Mouse (Mus musculus) kidney, adult 2 months (tissue): Measurements from ENCODE around the gene Cers2. TPM values are rescaled to one million over a fixed set of nuclear protein-coding genes. Genes with fewer than 3 reads are reported as not detected.

Source experiments
- DNase-seq: peaks from one replicate; pipeline ENCODE4 v3.0.0; 2021
- H3K27ac ChIP-seq: fragments of 200-500 bp; 2 replicates; pipeline ENCODE4 v1.5.1; 2012; ENCODE audit warnings: low read depth, low read length, control low read depth, inconsistent platforms; ENCODE audit not compliant: insufficient read depth
- H3K27me3 ChIP-seq: fragments of 200-500 bp; replicated peaks from 2 replicates; pipeline ENCODE4 v1.6.1; 2012; ENCODE audit warnings: mild to moderate bottlenecking, moderate library complexity, low read length, inconsistent platforms; ENCODE audit not compliant: control insufficient read depth, insufficient read depth
- H3K36me3 ChIP-seq: fragments of 200-500 bp; 2 replicates; pipeline ENCODE4 v1.6.1; 2012; ENCODE audit warnings: mild to moderate bottlenecking, moderate library complexity, low read length, inconsistent platforms; ENCODE audit not compliant: control insufficient read depth, insufficient read depth
- H3K4me1 ChIP-seq: fragments of 200-500 bp; 2 replicates; pipeline ENCODE4 v1.6.1; 2011; ENCODE audit warnings: low read length; ENCODE audit not compliant: control insufficient read depth, insufficient read depth
- H3K4me3 ChIP-seq: fragments of 200-500 bp; 2 replicates; pipeline ENCODE4 v1.5.1; 2011; ENCODE audit warnings: mild to moderate bottlenecking, low read depth, low read length, control low read depth; ENCODE audit not compliant: insufficient read depth
- CTCF ChIP-seq: fragments of 200-500 bp; conservative IDR thresholded peaks from 2 replicates; pipeline ENCODE4 v1.5.1; 2011; ENCODE audit warnings: low read depth, mild to moderate bottlenecking, control low read depth, low read length, moderate library complexity, mixed read lengths; ENCODE audit not compliant: insufficient read depth, insufficient read length
- POLR2A ChIP-seq: fragments of 200-500 bp; IDR thresholded peaks from one replicate; pipeline ENCODE4 v1.6.1; 2011; ENCODE audit warnings: low read depth, low read length, control low read depth
- WGBS: fragments of 180-500 bp; shearing (Covaris S2); methylation state at CpG from one replicate; pipeline ENCODE4 v1.1.7; 2018; 5-methylcytosine and 5-hydroxymethylcytosine counted together
- polyA plus RNA-seq: library from polyadenylated mRNA; depleted of rRNA; stranded (reverse); fragments of >200 nt; gene quantifications from 2 replicates; pipeline ENCODE4 v1.2.3, GENCODE M21; 2012

Gene Cers2
- polyA plus RNA-seq, 1 experiment: 173 TPM

DNA sequence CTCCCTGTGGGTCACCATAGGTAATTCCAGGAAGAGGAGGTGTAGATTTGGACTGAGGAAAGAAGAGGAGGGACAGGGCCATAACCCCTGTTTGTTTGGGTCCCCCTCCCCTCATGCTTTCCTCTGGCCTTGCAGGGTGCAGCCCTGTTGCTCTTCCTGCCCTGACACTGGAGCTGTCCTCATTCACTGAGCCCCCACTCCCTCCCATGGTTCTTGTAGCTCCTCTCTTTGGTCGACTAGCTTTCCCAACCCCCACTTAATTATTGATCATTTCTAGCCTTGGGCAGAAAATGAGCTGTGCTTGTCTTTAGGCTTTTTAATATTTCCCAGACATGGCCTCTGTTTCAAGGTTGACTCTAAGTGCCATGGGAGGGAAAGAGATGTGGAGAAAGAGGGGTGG is 30.5 kb upstream of the Cers2 start:
- TF ChIP-seq CTCF: no peak
- no peak for TF ChIP-seq POLR2A
- DNase-seq: no peak
- Histone ChIP-seq H3K4me3 (peak overlapping the region; percentile 74), H3K36me3 (peaks cover 6% of the 10 kb centered on the region; the same call in 1 of the 2 replicates), H3K27ac (peak overlapping the region; percentile 87), H3K4me1 (peaks cover 40% of the 10 kb centered on the region), H3K27me3 (no peaks in the 10 kb centered on the region)
- 7% methylated on average over 1 of the region's 1 CpGs for WGBS

DNA sequence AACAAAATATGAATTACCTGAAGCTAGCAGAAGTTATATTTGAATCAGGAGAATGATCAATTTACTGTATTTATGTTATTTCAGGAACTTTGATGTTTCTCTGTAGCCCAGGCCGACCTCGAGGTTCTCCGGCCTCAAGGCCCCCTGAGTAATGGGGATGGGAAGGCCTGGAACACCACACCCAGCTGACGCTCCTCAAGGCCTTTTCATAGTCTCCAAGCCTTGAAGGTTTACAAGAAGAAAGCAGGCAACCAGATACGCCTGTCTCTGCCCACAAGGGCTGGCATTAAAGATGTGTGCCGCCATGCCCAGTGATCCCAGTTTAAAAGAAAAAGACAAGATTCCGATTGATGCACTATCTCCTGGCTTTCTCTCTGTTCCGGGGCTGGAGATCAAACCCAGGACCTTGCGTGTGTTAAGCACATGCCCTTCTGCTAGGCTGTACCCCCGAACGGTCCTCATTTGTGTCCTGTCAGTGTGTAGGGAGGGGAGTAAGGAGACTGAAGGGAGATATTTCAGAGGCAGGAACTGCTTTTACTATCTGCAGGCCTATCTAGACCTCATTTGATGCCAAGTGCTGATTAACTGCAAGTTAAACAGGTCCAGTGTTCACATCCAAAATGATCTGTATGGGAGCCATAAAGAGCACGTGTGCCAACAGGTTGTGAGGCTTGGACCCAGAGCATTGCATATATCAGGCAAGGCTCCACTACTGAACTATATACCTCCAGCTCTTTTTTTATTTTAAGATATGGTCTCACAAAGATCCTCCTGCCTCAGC is 29.9 kb upstream of the Cers2 start:
- no peak for DNase-seq
- Histone ChIP-seq H3K27me3 (no peaks in the 10 kb centered on the region), H3K4me3 (peak overlapping the region; percentile 74), H3K36me3 (peaks cover 6% of the 10 kb centered on the region; the same call in 1 of the 2 replicates), H3K4me1 (peaks cover 37% of the 10 kb centered on the region), H3K27ac (peak overlapping the region; percentile 87)
- 62% methylated on average over 12 of the region's 12 CpGs for WGBS
- TF ChIP-seq POLR2A: no peak
- TF ChIP-seq CTCF: no peak

DNA sequence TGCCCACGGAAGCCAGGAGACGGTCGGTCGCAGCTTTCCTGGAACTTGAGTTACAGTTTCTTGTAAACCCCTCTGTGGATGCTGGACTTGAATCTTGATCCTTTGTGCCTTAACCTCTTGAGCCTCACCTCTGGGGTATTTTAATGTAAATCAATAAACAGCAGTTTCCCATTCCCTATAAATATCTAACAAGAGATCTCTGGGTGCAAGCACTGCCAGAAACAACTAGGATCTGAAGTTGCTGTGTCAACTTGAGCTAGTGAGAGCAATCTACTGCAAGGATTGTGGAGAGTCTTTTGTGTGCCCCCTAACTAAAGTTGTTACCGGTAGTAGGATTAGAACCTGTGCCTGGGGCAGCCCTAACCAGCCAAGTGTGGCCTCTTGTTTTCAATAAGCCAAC is 29.2 kb upstream of the Cers2 start:
- peak overlapping the region; percentile 87 for H3K27ac ChIP-seq
- peaks cover 8% of the 10 kb centered on the region; the same call in 1 of the 2 replicates for H3K36me3 ChIP-seq
- WGBS: 41% methylated on average over 5 of the region's 5 CpGs
- no peak overlapping the region for H3K4me3 ChIP-seq
- peaks cover 40% of the 10 kb centered on the region for H3K4me1 ChIP-seq
- no peaks in the 10 kb centered on the region for H3K27me3 ChIP-seq
- TF ChIP-seq POLR2A (no peak), CTCF (no peak)
- DNase-seq: no peak

DNA sequence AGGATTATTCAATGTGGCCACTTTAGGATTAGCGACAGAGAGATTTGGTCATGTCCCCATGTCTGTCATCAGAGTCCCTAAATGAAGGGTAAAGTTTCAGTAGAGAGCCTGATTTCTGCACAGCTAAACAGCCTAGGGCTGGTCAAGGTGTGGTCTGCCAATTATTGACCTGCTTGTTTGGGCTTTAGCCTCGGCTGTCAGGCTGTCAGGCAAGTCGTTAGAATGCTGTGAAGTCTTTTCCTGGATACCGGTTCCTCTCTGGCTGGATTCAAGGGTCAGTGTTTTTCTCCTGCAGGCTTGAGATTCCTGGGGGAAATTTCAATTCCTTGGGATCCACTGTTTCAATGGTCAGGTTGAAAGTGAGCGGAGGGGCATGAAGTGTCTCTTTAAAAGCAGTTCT is 28.6 kb upstream of the Cers2 start:
- H3K36me3 ChIP-seq: peaks cover 8% of the 10 kb centered on the region; the same call in 1 of the 2 replicates
- no peaks in the 10 kb centered on the region for H3K27me3 ChIP-seq
- 0 out of 2 replicates have a peak overlapping the region, but pooled peaks have one; percentile 9 for H3K4me3 ChIP-seq
- H3K4me1 ChIP-seq: peaks cover 44% of the 10 kb centered on the region
- peak; percentile 80 for DNase-seq
- TF ChIP-seq POLR2A (no peak), CTCF (no peak)
- 23% methylated on average over 5 of the region's 5 CpGs for WGBS
- H3K27ac ChIP-seq: peak overlapping the region; percentile 87

DNA sequence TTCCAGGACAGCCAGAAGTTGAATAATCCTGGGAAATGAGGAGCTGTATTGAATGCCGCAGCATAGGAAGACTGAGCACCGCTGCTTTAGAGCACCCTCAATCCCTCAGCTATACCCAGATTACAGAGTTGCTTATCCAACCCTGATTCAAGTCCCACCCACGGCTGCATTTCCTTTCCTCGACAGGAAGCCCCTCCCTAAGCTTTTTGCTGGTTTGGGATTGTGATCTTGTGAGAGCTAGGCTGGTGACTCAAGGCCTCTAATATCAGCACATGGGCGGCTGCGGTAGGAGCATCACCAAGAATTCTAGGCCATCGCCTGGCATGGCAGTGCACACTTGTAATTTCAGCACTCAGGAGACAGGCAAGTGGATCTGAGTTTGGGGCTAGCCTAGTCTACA is 28.1 kb upstream of the Cers2 start:
- 0 out of 2 replicates have a peak overlapping the region, but pooled peaks have one; percentile 9 for H3K4me3 ChIP-seq
- peak; percentile 59 for DNase-seq
- peaks cover 8% of the 10 kb centered on the region; the same call in 1 of the 2 replicates for H3K36me3 ChIP-seq
- no peak for TF ChIP-seq CTCF
- TF ChIP-seq POLR2A: no peak
- no peaks in the 10 kb centered on the region for H3K27me3 ChIP-seq
- whole genome bisulfite sequencing: 69% methylated on average over 7 of the region's 7 CpGs
- H3K27ac ChIP-seq: peak overlapping the region; percentile 87
- H3K4me1 ChIP-seq: peaks cover 44% of the 10 kb centered on the region

DNA sequence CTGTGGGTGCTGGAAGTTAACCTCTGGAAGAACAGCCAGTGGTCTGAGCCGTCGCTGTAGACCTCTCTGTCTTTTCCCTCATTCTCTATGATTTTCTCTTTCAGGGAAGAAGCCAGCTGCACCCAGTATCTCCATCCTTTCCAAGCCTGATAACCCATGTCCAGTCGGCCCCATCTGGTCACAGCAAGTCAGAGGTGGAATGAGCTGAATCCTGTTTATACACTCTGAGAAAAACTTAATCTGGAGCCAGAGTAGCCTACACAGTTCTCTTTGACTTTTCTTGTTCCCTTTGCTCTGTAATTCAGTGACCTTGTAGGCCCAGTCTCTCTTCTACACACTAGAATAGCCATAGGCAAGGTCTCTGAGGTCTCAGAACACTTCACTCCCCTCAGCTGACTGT is 27.1 kb upstream of the Cers2 start:
- peaks cover 8% of the 10 kb centered on the region; the same call in 1 of the 2 replicates for H3K36me3 ChIP-seq
- TF ChIP-seq CTCF (no peak), POLR2A (no peak)
- H3K27me3 ChIP-seq: no peaks in the 10 kb centered on the region
- H3K27ac ChIP-seq: peak overlapping the region; percentile 87
- H3K4me3 ChIP-seq: no peak overlapping the region
- WGBS: 72% methylated on average over 3 of the region's 3 CpGs
- H3K4me1 ChIP-seq: peaks cover 47% of the 10 kb centered on the region
- peak; percentile 62 for DNase-seq

DNA sequence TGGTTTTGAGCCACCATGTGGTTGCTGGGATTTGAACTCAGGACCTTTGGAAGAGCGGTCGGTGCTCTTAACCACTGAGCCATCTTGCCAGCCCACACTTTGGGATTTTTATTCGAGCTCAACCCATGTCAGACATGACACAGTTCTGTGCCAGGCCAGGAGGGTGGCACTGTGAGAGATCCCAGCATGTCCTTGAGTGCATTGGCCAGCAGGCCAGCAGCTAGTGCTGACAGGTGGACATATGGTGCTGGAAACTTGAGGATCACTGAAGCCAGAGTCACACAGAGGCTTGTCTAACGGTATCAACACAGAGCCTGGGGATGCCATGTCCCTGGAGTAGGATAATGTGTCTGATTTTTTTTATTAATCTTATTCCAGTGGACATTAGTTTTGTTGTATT is 25.2 kb upstream of the Cers2 start:
- 96% methylated on average over 4 of the region's 4 CpGs for WGBS
- H3K4me3 ChIP-seq: no peak overlapping the region
- no peak for TF ChIP-seq CTCF
- no peak for TF ChIP-seq POLR2A
- H3K27ac ChIP-seq: no peak overlapping the region
- H3K36me3 ChIP-seq: peaks cover 8% of the 10 kb centered on the region; the same call in 1 of the 2 replicates
- peaks cover 64% of the 10 kb centered on the region for H3K4me1 ChIP-seq
- no peaks in the 10 kb centered on the region for H3K27me3 ChIP-seq
- no peak for DNase-seq
